Mouse (Mus musculus) C2C12 (cell line): ENCODE results near the gene Pcp2.

Source experiments
- CEBPB ChIP-seq: IDR thresholded peaks from one replicate; pipeline ENCODE4 v1.6.1; 2011; ENCODE audit warnings: low read depth, mild to moderate bottlenecking, control low read depth, moderate library complexity
- CTCF ChIP-seq: IDR thresholded peaks from one replicate; pipeline ENCODE4 v1.5.1; 2011; ENCODE audit not compliant: control insufficient read depth, insufficient read depth, insufficient read length
- MAX ChIP-seq: IDR thresholded peaks from one replicate; pipeline ENCODE4 v1.6.1; 2011; ENCODE audit warnings: mild to moderate bottlenecking, control low read depth
- MYOG ChIP-seq: IDR thresholded peaks from one replicate; pipeline ENCODE4 v1.6.1; 2011; ENCODE audit not compliant: control insufficient read depth, insufficient read length; ENCODE audit errors: extremely low read depth

- TF ChIP-seq MYOG (no peak), CTCF (no peak), CEBPB (no peak), MAX (no peak)
Observed at GRCm38 (mm10) chr8:3588258-3588633, 37.1 kb downstream of the Pcp2 start.
